Mouse (Mus musculus) liver, adult 2 months (tissue): ENCODE results near the gene Mettl5.

Experiments
- CTCF ChIP-seq: fragments of 200-500 bp; IDR thresholded peaks from 2 replicates; pipeline ENCODE4 v1.5.1; 2011; ENCODE audit warnings: low read depth, low read length, control low read depth
- POLR2A ChIP-seq: fragments of 200-500 bp; IDR thresholded peaks from 2 replicates; pipeline ENCODE4 v1.6.1; 2011; ENCODE audit warnings: low read length, control low read depth; ENCODE audit not compliant: insufficient read depth; ENCODE audit errors: extremely low read depth

DNA sequence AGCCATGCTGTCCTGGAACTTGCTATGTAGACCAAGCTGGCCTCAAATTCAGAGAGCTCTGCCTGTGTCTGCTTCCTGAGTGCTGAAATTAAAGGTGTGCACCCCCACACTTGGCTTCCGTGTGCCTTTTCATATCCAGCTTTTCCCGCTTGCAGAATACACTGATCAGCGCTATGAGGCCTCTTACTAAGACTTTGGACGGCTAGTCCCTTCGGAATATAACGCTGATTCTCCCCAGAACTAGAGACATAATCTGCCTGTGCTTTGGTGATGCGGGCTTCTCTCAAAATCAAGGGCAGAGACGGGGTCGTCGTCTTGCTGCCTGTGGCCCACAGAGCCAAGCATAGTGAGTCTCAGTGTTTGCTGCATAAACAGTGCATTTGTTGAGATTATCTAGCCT is 59.5 kb downstream of the Mettl5 start:
- TF ChIP-seq CTCF (no peak), POLR2A (no peak)
